Mouse (Mus musculus): ENCODE data around the gene Ccnjl. TPM values are rescaled to one million over a fixed set of nuclear protein-coding genes. Genes with fewer than 3 reads are reported as not detected.

The Ccnjl gene
- total RNA-seq, 2 experiments from 2014 or later, result 1.3 to 1.6 TPM

- DNase-seq, result no peak
Observed at GRCm38 (mm10) chr11:43569188-43569587, 40.6 kb downstream of the Ccnjl start.

GRCm38 (mm10) chr11:43569595-43569994 lies 41.0 kb downstream of the Ccnjl start:
- peak; percentile 88 to 94 for DNase-seq

GRCm38 (mm10) chr11:43575061-43575375 lies 46.4 kb downstream of the Ccnjl start:
- DNase-seq, result no peak

- no peak for DNase-seq
Observed at GRCm38 (mm10) chr11:43575376-43576151, 47.0 kb downstream of the Ccnjl start.

GRCm38 (mm10) chr11:43577713-43578478 lies 49.3 kb downstream of the Ccnjl start:
- DNase-seq, result no peak

GRCm38 (mm10) chr11:43585211-43586005 lies 56.8 kb downstream of the Ccnjl start:
- DNase-seq, result no peak

GRCm38 (mm10) chr11:43586324-43587090 lies 57.9 kb downstream of the Ccnjl start, which contains the start of gene 4933415A04Rik:
Gene 4933415A04Rik (plus strand): TSS chr11:43587040.
- peak; percentile 70 to 93 for DNase-seq

GRCm38 (mm10) chr11:43589530-43590072 lies 61.0 kb downstream of the Ccnjl start:
- DNase-seq, result no peak

GRCm38 (mm10) chr11:43601440-43601839 lies 72.9 kb downstream of the Ccnjl start, which contains the start of gene Fabp6:
Gene Fabp6 (minus strand): TSS chr11:43601540.
- no peak for DNase-seq

- no peak for DNase-seq
Observed at GRCm38 (mm10) chr11:43604207-43604606, 75.6 kb downstream of the Ccnjl start.

GRCm38 (mm10) chr11:43604891-43605290 lies 76.3 kb downstream of the Ccnjl start:
- DNase-seq, result no peak

GRCm38 (mm10) chr11:43605859-43606258 lies 77.3 kb downstream of the Ccnjl start:
- DNase-seq, result no peak

GRCm38 (mm10) chr11:43608440-43608839 lies 79.9 kb downstream of the Ccnjl start:
- DNase-seq, result no peak

- DNase-seq, result no peak
Observed at GRCm38 (mm10) chr11:43610006-43610661, 81.5 kb downstream of the Ccnjl start.

GRCm38 (mm10) chr11:43610662-43611033 lies 82.1 kb downstream of the Ccnjl start:
- DNase-seq, result no peak

- peak; percentile 76 to 92 for DNase-seq
Observed at GRCm38 (mm10) chr11:43612834-43613488, 84.4 kb downstream of the Ccnjl start.

- peak; percentile 63 to 70 for DNase-seq
Observed at GRCm38 (mm10) chr11:43617924-43618323, 89.3 kb downstream of the Ccnjl start.

- DNase-seq, result peak in 1 of 2 experiments; percentile 40
Observed at GRCm38 (mm10) chr11:43618403-43618802, 89.8 kb downstream of the Ccnjl start.

- no peak for DNase-seq
Observed at GRCm38 (mm10) chr11:43621769-43622168, 93.2 kb downstream of the Ccnjl start.

- DNase-seq, result no peak
Observed at GRCm38 (mm10) chr11:43624341-43624740, 95.8 kb downstream of the Ccnjl start.

Data from heart, adult 18-20 months (tissue).